Mouse (Mus musculus) stomach, embryonic 16.5 days (tissue): ENCODE measurements around the gene Tmem30a. TPM values are rescaled to one million over a fixed set of nuclear protein-coding genes. Genes with fewer than 3 reads are reported as not detected.

Source experiments
- ATAC-seq: fragments of 200-750 bp; cut with Nextera tagmentation; 2 replicates; pipeline ENCODE4 v1.8.0; 2017; ENCODE audit warnings: moderate number of reproducible peaks, moderate TSS enrichment; ENCODE audit not compliant: insufficient read depth, low FRiP score
- H3K27ac ChIP-seq: fragments of 300-500 bp; sonication (generic); 2 replicates; pipeline ENCODE4 v1.5.1; 2014; ENCODE audit warnings: low read length
- H3K27me3 ChIP-seq: fragments of 300-500 bp; sonication (generic); 2 replicates; pipeline ENCODE4 v1.6.1; 2014; ENCODE audit warnings: low read length, control low read depth, mixed read lengths; ENCODE audit not compliant: control insufficient read depth, insufficient read depth
- H3K36me3 ChIP-seq: fragments of 300-500 bp; sonication (generic); 2 replicates; pipeline ENCODE4 v1.6.1; 2014; ENCODE audit warnings: low read length; ENCODE audit not compliant: control insufficient read depth, insufficient read depth
- H3K4me1 ChIP-seq: fragments of 300-500 bp; sonication (generic); 2 replicates; pipeline ENCODE4 v1.6.1; 2014; ENCODE audit warnings: low read length, control low read depth, mixed read lengths; ENCODE audit not compliant: control insufficient read depth, insufficient read depth
- H3K4me2 ChIP-seq: fragments of 300-500 bp; sonication (generic); 2 replicates; pipeline ENCODE4 v1.6.1; 2014; ENCODE audit warnings: low read depth, low read length, mixed read lengths
- H3K4me3 ChIP-seq: fragments of 300-500 bp; sonication (generic); replicated peaks from 2 replicates; pipeline ENCODE4 v1.5.1; 2014; ENCODE audit warnings: mild to moderate bottlenecking, low read length
- H3K9ac ChIP-seq: fragments of 300-500 bp; sonication (generic); 2 replicates; pipeline ENCODE4 v1.6.1; 2014; ENCODE audit warnings: low read length
- H3K9me3 ChIP-seq: fragments of 300-500 bp; sonication (generic); replicated peaks from 2 replicates; pipeline ENCODE4 v1.6.1; 2016; ENCODE audit warnings: low read length, control low read depth; ENCODE audit not compliant: control insufficient read depth
- WGBS: fragments of 180-500 bp; shearing (Covaris S2); extraction: QIAGEN DNeasy Blood & Tissue Kit; methylation state at CpG from one replicate; pipeline ENCODE4 v1.1.7; 2014; 5-methylcytosine and 5-hydroxymethylcytosine counted together
- polyA plus RNA-seq: library from polyadenylated mRNA; unstranded; fragments of >200 nt; fragmentation: Nextera tagmentation; extraction: Ambion mirVana; gene quantifications from 2 replicates; pipeline ENCODE4 v1.2.1, GENCODE M21; 2015

Gene Tmem30a
- polyA plus RNA-seq, 1 experiment from 2014 or later: 68.9 TPM

GRCm38 (mm10) chr9:79806317-79807075 lies 13.2 kb upstream of the Tmem30a start:
- Histone ChIP-seq H3K4me1 (0 out of 2 replicates have a peak, but pooled peaks cover 8% of the 10 kb centered on the region), H3K4me3 (no peak overlapping the region), H3K9me3 (no peaks in the 10 kb centered on the region), H3K27ac (no peak overlapping the region), H3K4me2 (no peak overlapping the region), H3K27me3 (no peaks in the 10 kb centered on the region), H3K9ac (no peak overlapping the region), H3K36me3 (no peaks in the 10 kb centered on the region)
- no peak; the same call in 1 of the 2 replicates for ATAC-seq
- WGBS: 47% methylated on average over 12 of the region's 12 CpGs

- Histone ChIP-seq H3K4me2 (no peak overlapping the region), H3K4me1 (0 out of 2 replicates have a peak, but pooled peaks cover 8% of the 10 kb centered on the region), H3K27ac (no peak overlapping the region), H3K9me3 (no peaks in the 10 kb centered on the region), H3K9ac (no peak overlapping the region), H3K36me3 (no peaks in the 10 kb centered on the region), H3K4me3 (no peak overlapping the region), H3K27me3 (no peaks in the 10 kb centered on the region)
- ATAC-seq: no peak
- 84% methylated on average over 10 of the region's 10 CpGs for WGBS
Observed at GRCm38 (mm10) chr9:79805426-79805825, 12.1 kb upstream of the Tmem30a start.

- H3K27me3 ChIP-seq: no peaks in the 10 kb centered on the region
- no peaks in the 10 kb centered on the region for H3K36me3 ChIP-seq
- H3K4me3 ChIP-seq: no peak overlapping the region
- H3K9ac ChIP-seq: no peak overlapping the region
- H3K4me1 ChIP-seq: peaks cover 5% of the 10 kb centered on the region; the same call in 1 of the 2 replicates
- H3K4me2 ChIP-seq: no peak overlapping the region
- no peaks in the 10 kb centered on the region for H3K9me3 ChIP-seq
- no peak overlapping the region for H3K27ac ChIP-seq
- no peak for ATAC-seq
- 57% methylated on average over 7 of the region's 7 CpGs for WGBS
Observed at GRCm38 (mm10) chr9:79796461-79797135, 3.3 kb upstream of the Tmem30a start.

DNA sequence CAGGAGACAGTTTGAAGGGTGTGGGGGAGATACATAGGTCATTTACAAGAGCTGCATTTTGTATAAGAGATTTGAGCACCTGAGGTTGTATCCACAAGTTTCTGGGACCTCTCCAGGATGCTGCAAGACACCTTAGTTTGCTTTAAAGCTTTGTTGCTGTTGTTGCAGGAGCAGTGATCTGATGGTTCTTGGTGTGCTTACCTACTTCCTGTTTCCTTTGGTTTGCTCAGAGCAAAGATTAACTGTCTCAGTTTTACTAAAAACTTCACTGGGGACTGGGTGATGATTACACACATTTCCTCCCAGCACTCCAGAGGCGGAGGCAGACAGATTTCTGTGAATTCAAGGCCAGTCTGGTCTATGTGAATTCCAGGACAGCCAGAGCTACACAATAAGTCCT lies 1.8 kb upstream of the Tmem30a start:
- no peak overlapping the region for H3K9ac ChIP-seq
- 83% methylated on average over 1 of the region's 1 CpGs for WGBS
- no peak for ATAC-seq

DNA sequence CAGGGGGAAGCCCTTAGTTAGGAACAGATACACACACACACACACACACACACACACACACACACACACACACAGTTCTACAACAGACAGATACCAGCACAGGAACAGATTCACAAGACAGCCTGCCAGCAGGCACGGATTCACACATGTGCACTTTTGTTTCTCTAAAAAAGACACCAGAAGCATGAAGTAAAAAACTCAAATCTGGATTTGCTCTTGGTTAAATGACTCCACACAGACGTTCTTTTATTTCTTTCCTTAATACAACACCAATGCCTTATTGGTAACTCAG lies 7.6 kb downstream of the Tmem30a start:
- Histone ChIP-seq H3K4me3 (no peak overlapping the region), H3K27ac (no peak overlapping the region), H3K9me3 (no peaks in the 10 kb centered on the region), H3K9ac (no peak overlapping the region), H3K36me3 (no peaks in the 10 kb centered on the region), H3K4me1 (no peaks in the 10 kb centered on the region; the same call in 1 of the 2 replicates), H3K4me2 (no peak overlapping the region), H3K27me3 (no peaks in the 10 kb centered on the region)
- 53% methylated on average over 2 of the region's 2 CpGs for WGBS
- no peak for ATAC-seq

More for the DNA sequence above, 1.8 kb upstream of the Tmem30a start:
- no peaks in the 10 kb centered on the region for H3K27me3 ChIP-seq
- H3K36me3 ChIP-seq: no peaks in the 10 kb centered on the region
- H3K4me3 ChIP-seq: no peak overlapping the region
- H3K4me2 ChIP-seq: no peak overlapping the region
- no peak overlapping the region for H3K27ac ChIP-seq
- H3K9me3 ChIP-seq: no peaks in the 10 kb centered on the region
- H3K4me1 ChIP-seq: peaks cover 5% of the 10 kb centered on the region; the same call in 1 of the 2 replicates

DNA sequence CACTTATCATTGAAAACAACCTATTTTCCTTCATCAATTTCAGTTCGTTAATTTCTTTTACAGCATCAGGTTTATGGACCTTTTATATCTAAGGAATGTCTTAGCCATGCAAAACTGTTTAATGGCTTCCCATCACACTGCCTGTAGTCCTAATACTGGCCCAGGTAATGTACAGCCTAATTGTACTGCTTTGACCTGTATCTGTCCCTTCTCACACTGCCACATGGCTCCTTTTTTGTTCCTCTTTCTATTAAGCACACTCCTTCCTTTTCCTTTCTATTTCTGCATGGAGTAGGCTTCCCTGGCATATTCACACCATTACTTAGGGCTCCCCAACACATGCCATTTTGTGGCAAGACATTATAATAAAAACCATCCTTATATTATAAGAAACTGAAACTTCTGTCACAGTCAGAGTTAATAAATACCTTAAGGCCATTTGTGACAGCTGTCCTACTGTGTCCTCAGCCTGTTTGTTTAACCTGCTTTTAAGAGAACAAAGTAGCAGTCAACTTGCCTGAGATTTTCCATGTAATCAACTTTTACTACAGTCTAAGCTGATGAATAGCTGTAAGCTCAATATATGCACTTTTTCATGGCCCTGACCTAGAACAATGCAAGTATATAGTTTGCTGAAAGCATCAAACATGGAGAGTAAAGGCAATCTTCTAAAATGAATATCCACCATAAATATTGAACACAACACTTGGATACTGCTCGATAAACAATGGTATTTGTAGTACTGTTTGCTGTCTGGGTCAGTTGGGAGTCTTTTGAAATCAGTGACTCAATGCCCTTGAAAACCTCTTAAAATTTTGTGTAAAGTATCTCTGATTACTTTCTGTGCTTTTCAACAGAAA lies 8.1 kb downstream of the Tmem30a start:
- no peak overlapping the region for H3K9ac ChIP-seq
- no peak overlapping the region for H3K27ac ChIP-seq
- no peaks in the 10 kb centered on the region for H3K9me3 ChIP-seq
- no peaks in the 10 kb centered on the region for H3K27me3 ChIP-seq
- no peaks in the 10 kb centered on the region; the same call in 1 of the 2 replicates for H3K4me1 ChIP-seq
- no peak for ATAC-seq
- H3K4me3 ChIP-seq: no peak overlapping the region
- H3K36me3 ChIP-seq: no peaks in the 10 kb centered on the region
- WGBS: 84% methylated on average over 2 of the region's 2 CpGs
- H3K4me2 ChIP-seq: no peak overlapping the region

- no peak for ATAC-seq
- WGBS: 36% methylated on average over 3 of the region's 3 CpGs
- H3K27ac ChIP-seq: no peak overlapping the region
- no peaks in the 10 kb centered on the region for H3K9me3 ChIP-seq
- H3K9ac ChIP-seq: no peak overlapping the region
- no peak overlapping the region for H3K4me2 ChIP-seq
- no peaks in the 10 kb centered on the region; the same call in 1 of the 2 replicates for H3K4me1 ChIP-seq
- no peaks in the 10 kb centered on the region for H3K36me3 ChIP-seq
- no peaks in the 10 kb centered on the region for H3K27me3 ChIP-seq
- H3K4me3 ChIP-seq: no peak overlapping the region
Observed at GRCm38 (mm10) chr9:79784439-79784838, 8.9 kb downstream of the Tmem30a start.

DNA sequence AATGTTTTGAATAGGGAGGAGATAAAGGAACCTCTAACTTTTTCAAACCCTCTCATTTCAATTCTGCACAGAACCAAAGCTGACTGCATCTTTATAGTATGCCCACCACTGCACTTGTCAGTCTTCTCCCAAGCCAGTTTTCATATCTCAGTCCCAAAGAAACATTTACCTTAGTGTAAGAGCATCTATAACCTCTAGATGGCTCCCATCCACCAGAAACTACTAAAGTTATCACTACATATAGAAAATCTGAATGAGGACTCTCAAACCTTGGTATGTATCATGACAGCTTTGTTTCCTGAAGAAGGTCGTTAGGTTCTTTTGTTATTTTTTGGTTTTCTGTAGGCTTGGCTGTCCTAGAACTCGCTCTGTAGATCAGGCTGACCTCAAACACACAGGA lies 14.0 kb downstream of the Tmem30a start:
- Histone ChIP-seq H3K4me2 (no peak overlapping the region), H3K9me3 (no peaks in the 10 kb centered on the region), H3K27ac (no peak overlapping the region), H3K4me1 (no peaks in the 10 kb centered on the region), H3K4me3 (no peak overlapping the region), H3K9ac (no peak overlapping the region), H3K27me3 (no peaks in the 10 kb centered on the region), H3K36me3 (0 out of 2 replicates have a peak, but pooled peaks cover 3% of the 10 kb centered on the region)
- no peak for ATAC-seq
- 68% methylated on average over 2 of the region's 2 CpGs for WGBS
